Mouse (Mus musculus) midbrain, embryonic 11.5 days (tissue): ENCODE data around the gene Itk. TPM values are rescaled to one million over a fixed set of nuclear protein-coding genes. Genes with fewer than 3 reads are reported as not detected.

Experiments
- ATAC-seq: fragments of 200-750 bp; cut with Nextera tagmentation; 2 replicates; pipeline ENCODE4 v1.8.0; 2017; ENCODE audit warnings: moderate TSS enrichment, moderate library complexity; ENCODE audit not compliant: low FRiP score
- DNase-seq: peaks from one replicate; pipeline ENCODE4 v3.0.0; 2015; ENCODE audit warnings: low spot score; ENCODE audit errors: missing footprints
- H3K27ac ChIP-seq: fragments of 300-500 bp; sonication (generic); 2 replicates; pipeline ENCODE4 v1.5.1; 2014; ENCODE audit warnings: low read depth, low read length
- H3K27me3 ChIP-seq: fragments of 300-500 bp; sonication (generic); 2 replicates; pipeline ENCODE4 v1.6.1; 2014; ENCODE audit warnings: mild to moderate bottlenecking, low read length, moderate library complexity, mixed read lengths; ENCODE audit not compliant: control insufficient read depth, insufficient read depth
- H3K36me3 ChIP-seq: fragments of 300-500 bp; sonication (generic); 2 replicates; pipeline ENCODE4 v1.6.1; 2014; ENCODE audit warnings: mild to moderate bottlenecking, low read length, moderate library complexity, mixed read lengths; ENCODE audit not compliant: control insufficient read depth, insufficient read depth
- H3K4me1 ChIP-seq: fragments of 300-500 bp; sonication (generic); 2 replicates; pipeline ENCODE4 v1.6.1; 2014; ENCODE audit warnings: low read length; ENCODE audit not compliant: control insufficient read depth, insufficient read depth
- H3K4me2 ChIP-seq: fragments of 300-500 bp; sonication (generic); 2 replicates; pipeline ENCODE4 v1.6.1; 2014; ENCODE audit warnings: mild to moderate bottlenecking, moderate library complexity
- H3K4me3 ChIP-seq: fragments of 300-500 bp; sonication (generic); 2 replicates; pipeline ENCODE4 v1.5.1; 2014; ENCODE audit warnings: low read depth, low read length
- H3K9ac ChIP-seq: fragments of 300-500 bp; sonication (generic); 2 replicates; pipeline ENCODE4 v1.6.1; 2014; ENCODE audit warnings: low read length
- H3K9me3 ChIP-seq: fragments of 300-500 bp; sonication (generic); 2 replicates; pipeline ENCODE4 v1.6.1; 2016; ENCODE audit warnings: low read length; ENCODE audit not compliant: control insufficient read depth
- WGBS: fragments of 180-500 bp; shearing (Covaris S2); extraction: QIAGEN DNeasy Blood & Tissue Kit; methylation state at CpG from one replicate; pipeline ENCODE4 v1.1.7; 2014; 5-methylcytosine and 5-hydroxymethylcytosine counted together
- polyA plus RNA-seq: library from polyadenylated mRNA; unstranded; fragments of >200 nt; fragmentation: Nextera tagmentation; extraction: Ambion mirVana; gene quantifications from 2 replicates; pipeline ENCODE4 v1.2.1, GENCODE M21; 2014

Itk gene
- polyA plus RNA-seq, 1 experiment from 2014 or later: not detected

DNA sequence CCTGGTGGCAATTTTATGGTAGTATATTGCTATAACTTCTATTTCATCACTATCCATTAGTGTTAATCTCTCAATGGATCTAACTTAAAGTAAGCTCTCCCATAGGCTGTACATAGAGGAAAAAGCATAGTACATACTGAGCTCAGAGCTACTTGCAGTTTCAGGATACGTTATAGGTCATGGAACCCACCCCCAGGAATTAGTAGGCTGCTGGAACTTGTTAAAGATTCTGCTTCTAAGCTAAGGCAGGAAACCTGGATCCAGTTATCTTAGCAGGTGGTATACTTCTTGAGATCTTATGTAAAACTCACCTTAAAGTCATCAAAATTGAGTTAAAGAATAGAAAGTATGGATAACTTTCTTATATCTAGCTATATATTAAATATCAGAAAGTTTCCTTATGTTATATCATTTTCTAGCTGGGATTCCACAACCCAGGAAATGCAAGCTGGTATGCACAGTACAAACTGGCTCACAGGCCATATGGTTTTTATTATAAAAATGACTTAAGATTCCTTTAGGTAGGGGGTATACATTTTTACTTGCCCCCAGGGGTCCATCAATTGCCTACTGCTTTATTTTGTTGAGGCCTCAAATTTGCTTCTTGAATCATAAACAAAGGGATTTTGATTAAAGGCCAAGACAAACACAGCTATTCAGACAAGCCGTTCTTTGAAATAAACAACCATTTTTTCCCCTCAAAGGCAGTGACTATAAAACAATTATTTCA is 39.5 kb downstream of the Itk start:
- Histone ChIP-seq H3K4me2 (no peak overlapping the region), H3K27me3 (no peaks in the 10 kb centered on the region), H3K36me3 (no peaks in the 10 kb centered on the region), H3K27ac (no peak overlapping the region), H3K9ac (no peak overlapping the region), H3K4me1 (no peaks in the 10 kb centered on the region), H3K4me3 (no peak overlapping the region), H3K9me3 (no peaks in the 10 kb centered on the region)
- no peak for ATAC-seq
- DNase-seq: no peak
- WGBS: 67% methylated on average over 2 of the region's 2 CpGs

DNA sequence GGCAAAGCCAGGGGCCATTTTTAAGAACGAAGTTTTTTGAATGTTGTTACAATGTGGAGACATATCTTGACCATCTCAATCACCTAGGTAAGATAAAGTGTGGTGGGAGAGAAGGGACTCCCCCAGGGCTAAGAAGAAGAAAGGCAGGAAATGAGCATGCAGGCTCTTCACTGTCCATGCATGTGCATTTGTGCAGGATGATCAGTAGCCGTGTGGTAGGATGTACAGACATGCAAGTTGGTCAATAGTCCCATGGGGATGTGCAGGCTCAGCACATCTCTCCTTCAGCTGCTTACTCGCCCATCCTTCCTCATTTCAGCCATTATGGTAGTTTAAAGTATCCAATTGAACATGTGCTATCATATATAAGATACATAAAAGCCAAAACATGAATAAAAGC is 40.9 kb downstream of the Itk start:
- 79% methylated on average over 3 of the region's 3 CpGs for WGBS
- ATAC-seq (no peak), DNase-seq (no peak)
- Histone ChIP-seq H3K9ac (no peak overlapping the region), H3K4me1 (no peaks in the 10 kb centered on the region), H3K9me3 (no peaks in the 10 kb centered on the region), H3K4me2 (no peak overlapping the region), H3K27ac (no peak overlapping the region), H3K36me3 (no peaks in the 10 kb centered on the region), H3K4me3 (no peak overlapping the region), H3K27me3 (no peaks in the 10 kb centered on the region)

DNA sequence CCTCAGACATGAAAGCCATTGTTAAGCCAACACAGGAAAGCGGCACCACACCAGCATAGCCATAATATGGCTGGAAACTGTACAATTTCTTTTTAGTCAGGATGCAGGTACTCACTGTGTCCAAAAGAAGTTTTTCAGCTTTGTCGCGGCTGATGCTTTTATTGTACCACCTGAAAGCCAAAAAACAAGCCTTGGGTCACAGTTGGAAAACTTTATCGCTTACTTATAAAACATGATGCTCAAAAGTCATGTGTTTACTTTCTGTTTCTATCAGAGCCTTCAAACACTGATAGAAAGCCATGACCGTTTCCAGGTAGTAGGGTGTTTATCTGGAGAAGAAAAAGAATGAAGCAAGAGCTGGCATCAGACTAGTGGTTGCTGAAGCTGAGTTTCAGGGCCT is 41.6 kb downstream of the Itk start:
- Histone ChIP-seq H3K4me3 (no peak overlapping the region), H3K36me3 (no peaks in the 10 kb centered on the region), H3K9ac (no peak overlapping the region), H3K9me3 (no peaks in the 10 kb centered on the region), H3K4me2 (no peak overlapping the region), H3K4me1 (no peaks in the 10 kb centered on the region), H3K27me3 (no peaks in the 10 kb centered on the region), H3K27ac (no peak overlapping the region)
- ATAC-seq (no peak), DNase-seq (no peak)
- 89% methylated on average over 5 of the region's 5 CpGs for WGBS

DNA sequence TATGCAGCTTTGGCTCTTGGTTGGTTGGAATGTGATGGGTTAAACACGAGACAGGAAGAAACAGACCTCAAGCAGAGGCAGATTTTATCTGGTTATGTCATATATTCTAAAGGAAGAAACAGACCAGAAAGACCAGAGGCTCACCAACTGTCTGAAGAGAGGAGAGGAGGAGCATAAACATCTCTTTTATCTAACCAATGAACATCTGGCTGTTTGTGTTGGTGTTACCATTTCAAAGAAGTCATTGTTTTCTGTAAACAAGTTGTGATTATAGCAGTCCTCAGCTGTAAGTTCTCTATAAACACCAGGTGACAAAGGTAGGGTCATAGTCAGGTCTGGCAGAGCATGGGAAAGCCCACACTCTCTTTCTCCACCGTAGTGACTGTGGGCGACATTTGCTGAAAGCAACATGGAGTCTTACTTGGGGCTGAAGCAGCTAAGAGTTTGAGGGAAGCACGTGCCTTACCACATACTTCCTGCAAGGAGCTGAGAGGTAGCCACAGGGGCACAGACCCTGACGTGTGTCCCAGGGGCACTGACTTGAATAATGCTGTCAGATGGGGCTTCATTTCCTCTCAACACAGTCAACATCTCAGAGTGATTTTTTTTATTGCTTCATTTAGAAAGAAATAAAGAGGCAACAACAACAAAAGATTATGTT is 45.3 kb downstream of the Itk start:
- 66% methylated on average over 5 of the region's 5 CpGs for WGBS
- H3K27ac ChIP-seq: no peak overlapping the region
- no peak for DNase-seq
- H3K9me3 ChIP-seq: no peaks in the 10 kb centered on the region
- H3K9ac ChIP-seq: no peak overlapping the region
- H3K4me3 ChIP-seq: no peak overlapping the region
- no peak for ATAC-seq
- H3K4me2 ChIP-seq: no peak overlapping the region
- no peaks in the 10 kb centered on the region for H3K27me3 ChIP-seq
- H3K4me1 ChIP-seq: no peaks in the 10 kb centered on the region
- H3K36me3 ChIP-seq: no peaks in the 10 kb centered on the region

DNA sequence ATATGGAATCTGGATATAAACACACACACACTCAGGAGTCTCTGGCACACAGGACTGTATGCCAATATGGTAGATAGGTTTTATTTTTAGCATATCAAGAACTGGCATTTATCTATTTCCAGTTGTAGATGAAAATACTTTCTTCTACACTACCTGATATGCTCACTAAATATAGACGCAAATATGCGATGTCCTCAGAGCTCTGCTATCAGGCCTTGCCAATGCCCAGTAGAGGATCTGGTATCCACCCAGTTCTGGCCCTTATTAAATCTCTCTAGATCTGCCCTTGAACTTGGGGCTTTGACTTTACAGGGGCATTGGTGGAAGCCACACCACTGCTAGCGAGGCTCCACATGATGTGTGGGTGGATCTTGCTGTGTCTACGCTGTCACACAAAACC is 47.4 kb downstream of the Itk start:
- H3K4me2 ChIP-seq: no peak overlapping the region
- WGBS: 95% methylated on average over 4 of the region's 4 CpGs
- no peaks in the 10 kb centered on the region for H3K27me3 ChIP-seq
- no peaks in the 10 kb centered on the region for H3K36me3 ChIP-seq
- DNase-seq (no peak), ATAC-seq (no peak)
- H3K4me3 ChIP-seq: no peak overlapping the region
- no peaks in the 10 kb centered on the region for H3K4me1 ChIP-seq
- H3K9ac ChIP-seq: no peak overlapping the region
- no peaks in the 10 kb centered on the region for H3K9me3 ChIP-seq
- no peak overlapping the region for H3K27ac ChIP-seq

DNA sequence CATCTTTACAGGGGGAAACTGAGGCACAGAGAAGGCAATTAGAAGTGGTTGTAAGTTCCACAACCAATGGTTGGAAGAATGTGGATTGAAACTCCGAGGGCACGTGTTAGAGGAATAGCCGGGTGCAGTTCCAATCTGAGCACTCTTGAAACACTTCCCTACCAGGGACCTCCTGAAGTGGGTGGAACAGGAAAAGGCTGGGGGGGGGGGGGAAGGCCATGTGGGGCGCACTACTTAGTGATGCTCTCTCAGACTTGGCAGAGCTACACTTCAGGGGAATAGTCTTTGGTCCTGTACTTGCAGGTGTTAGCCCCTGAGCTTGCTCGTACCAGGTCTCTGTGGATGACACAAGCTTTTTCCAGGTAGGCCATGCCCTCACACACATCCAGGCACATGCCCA is 53.3 kb downstream of the Itk start:
- ATAC-seq (no peak), DNase-seq (no peak)
- no peaks in the 10 kb centered on the region for H3K36me3 ChIP-seq
- WGBS: 85% methylated on average over 5 of the region's 5 CpGs
- H3K9ac ChIP-seq: no peak overlapping the region
- H3K4me2 ChIP-seq: no peak overlapping the region
- no peak overlapping the region for H3K4me3 ChIP-seq
- H3K27me3 ChIP-seq: no peaks in the 10 kb centered on the region
- no peaks in the 10 kb centered on the region for H3K4me1 ChIP-seq
- H3K27ac ChIP-seq: no peak overlapping the region
- H3K9me3 ChIP-seq: no peaks in the 10 kb centered on the region

DNA sequence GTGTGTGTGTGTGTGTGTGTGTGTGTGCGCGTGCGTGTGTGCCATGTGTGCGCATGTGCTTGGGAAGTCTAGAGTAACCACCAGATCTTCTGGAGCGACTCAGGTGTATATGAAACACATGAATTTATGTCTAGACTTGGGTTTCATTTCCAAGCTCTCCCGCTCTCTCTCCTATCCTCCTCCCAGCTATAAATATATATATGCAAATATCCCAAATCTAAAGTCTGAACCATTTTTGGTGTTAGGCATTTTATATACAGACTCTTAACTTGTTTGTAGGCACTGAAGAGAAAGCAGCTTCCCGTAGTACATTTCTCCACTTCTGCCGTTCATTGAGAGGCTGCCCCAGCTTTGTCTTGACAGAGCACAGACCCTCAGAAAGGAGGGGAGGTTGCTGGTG is 57.1 kb downstream of the Itk start:
- Histone ChIP-seq H3K27ac (no peak overlapping the region), H3K36me3 (no peaks in the 10 kb centered on the region), H3K27me3 (no peaks in the 10 kb centered on the region), H3K9me3 (no peaks in the 10 kb centered on the region), H3K4me2 (no peak overlapping the region), H3K4me3 (no peak overlapping the region), H3K4me1 (no peaks in the 10 kb centered on the region), H3K9ac (no peak overlapping the region)
- no peak for DNase-seq
- ATAC-seq: no peak
- WGBS: 93% methylated on average over 8 of the region's 8 CpGs

DNA sequence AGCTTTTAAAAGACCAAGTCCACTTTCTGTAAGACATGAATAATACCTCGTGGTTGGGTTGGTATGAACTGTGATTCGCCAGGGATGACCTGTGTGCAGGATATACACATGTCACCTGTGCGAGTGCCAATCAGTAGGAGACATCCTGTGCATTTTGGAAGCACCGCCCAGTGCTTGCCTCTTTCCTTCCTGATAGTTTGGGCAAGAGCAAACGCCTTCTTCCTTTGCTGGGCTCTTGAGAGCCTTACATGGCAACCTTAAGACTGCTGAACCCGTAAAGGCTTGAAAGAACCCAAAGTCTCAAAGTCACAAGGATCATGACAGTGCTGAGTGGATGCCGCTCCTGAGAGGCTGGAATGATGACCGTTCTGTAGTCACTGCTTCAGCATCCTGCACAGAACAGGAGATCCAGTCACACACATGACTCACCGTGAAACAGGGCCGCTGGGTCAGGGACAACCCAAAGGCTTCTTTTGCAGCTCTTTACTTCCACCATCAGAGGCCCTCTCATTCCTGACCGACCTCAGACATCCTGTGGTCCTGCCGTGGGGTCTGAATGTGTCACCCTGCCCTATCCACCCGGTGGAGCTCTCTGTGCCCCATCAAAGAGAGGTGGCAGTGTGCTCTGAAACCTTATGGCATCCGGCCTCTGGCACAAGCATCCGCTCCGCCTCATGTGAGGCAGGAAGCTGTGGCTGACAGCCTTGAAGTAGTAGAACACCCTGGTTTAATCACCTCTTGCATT is 62.9 kb downstream of the Itk start:
- Histone ChIP-seq H3K36me3 (no peaks in the 10 kb centered on the region), H3K9me3 (no peaks in the 10 kb centered on the region), H3K27me3 (no peaks in the 10 kb centered on the region), H3K4me1 (no peaks in the 10 kb centered on the region), H3K9ac (no peak overlapping the region), H3K27ac (no peak overlapping the region), H3K4me2 (no peak overlapping the region), H3K4me3 (no peak overlapping the region)
- WGBS: 89% methylated on average over 16 of the region's 16 CpGs
- ATAC-seq: no peak
- DNase-seq: no peak

DNA sequence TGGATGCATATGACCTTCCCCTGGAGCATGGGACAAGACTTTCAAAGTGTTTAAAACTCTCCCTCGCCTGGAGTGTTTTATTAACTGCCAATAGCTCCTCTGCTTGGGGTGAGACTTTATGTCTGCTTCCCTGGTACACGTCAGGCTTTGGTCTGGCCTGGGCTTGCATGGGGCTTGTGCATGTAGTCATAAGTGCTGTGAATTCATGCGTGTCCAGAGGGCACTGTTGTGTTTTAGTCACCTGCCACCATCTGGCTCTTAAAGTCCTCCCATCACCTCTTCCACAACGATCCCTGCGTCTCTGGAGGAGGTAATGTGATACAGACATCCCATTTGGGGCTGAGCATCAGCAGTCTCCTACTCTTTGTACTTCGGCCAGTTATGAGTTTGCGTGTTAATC is 67.8 kb downstream of the Itk start:
- Histone ChIP-seq H3K4me2 (no peak overlapping the region), H3K4me1 (no peaks in the 10 kb centered on the region), H3K27me3 (no peaks in the 10 kb centered on the region), H3K9me3 (no peaks in the 10 kb centered on the region), H3K27ac (no peak overlapping the region), H3K36me3 (no peaks in the 10 kb centered on the region), H3K9ac (no peak overlapping the region), H3K4me3 (no peak overlapping the region)
- no peak for ATAC-seq
- no peak for DNase-seq
- WGBS: 84% methylated on average over 7 of the region's 7 CpGs
